Mouse (Mus musculus): Measurements from ENCODE around the gene Slc8a3.
A peak's percentile ranks its signal among the peaks of the same experiment; 100 is the strongest.

The Slc8a3 gene

GRCm38 (mm10) chr12:81175252-81175651 lies 157.7 kb downstream of the Slc8a3 start:
- DNase-seq = no peak

- DNase-seq = no peak
These were observed 159.1 kb downstream of the Slc8a3 start for GRCm38 (mm10) chr12:81173893-81174292.

DNA sequence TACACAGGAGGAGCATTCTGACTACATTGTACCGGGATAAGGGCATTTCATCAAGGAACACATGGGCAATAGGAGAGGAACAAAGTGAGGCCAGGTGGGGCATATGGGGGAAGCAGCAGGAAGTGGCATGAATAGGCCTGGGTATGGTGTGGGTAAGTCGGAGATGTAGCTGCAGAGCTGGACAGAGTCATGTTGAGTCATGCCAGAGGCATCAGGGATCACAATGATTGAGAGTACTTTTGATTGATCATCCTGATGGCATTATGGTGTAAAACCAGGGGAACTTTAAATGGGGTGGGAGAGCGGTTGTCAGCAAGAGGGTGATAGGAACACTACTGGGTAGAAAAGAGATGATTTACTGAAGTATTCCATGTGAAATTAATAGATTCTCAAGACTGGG lies 160.0 kb downstream of the Slc8a3 start:
- DNase-seq = no peak

GRCm38 (mm10) chr12:81170076-81170475 lies 162.9 kb downstream of the Slc8a3 start:
- DNase-seq = no peak

- DNase-seq = no peak
These were observed 164.5 kb downstream of the Slc8a3 start for GRCm38 (mm10) chr12:81168494-81168893.

DNA sequence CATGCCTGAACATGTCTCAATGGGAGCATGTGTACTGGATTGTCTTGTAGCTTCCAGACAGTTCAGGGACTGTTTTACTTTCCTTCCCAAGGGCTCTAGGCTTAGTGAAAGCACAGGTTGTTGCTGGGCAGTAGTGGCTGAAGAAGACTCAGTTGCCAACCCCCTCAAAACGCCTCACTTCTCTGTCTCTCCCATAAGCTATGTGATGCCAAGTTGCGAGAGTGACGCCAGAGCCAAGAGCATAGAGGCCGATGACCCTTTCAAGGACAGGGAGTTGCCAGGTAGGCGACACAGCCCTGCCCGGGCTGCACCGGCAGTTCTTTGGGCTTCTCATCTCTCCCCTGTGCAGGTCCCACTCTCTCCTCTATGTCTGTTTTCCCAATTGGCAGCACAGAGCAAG lies 164.9 kb downstream of the Slc8a3 start:
- DNase-seq = no peak

DNA sequence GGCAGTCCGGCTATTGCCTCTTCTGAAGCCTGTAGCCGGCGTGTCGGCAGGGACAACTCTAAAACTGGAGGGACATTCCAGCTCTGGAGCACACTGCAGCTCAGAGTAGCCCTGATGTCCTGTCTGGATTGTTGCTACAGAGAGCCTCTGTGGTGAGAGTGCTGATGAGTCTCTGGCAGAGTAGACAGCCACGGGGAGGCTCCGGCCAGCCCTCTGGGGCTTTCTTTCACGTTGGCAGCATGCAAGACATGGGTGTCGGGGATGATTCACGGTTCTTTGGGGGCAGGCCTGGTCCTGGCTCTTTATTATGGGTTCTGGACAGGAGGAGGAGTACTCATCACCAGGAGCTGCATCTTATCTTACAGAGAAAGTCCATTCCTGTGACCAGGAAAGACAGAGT lies 165.8 kb downstream of the Slc8a3 start:
- peak; percentile 16 for DNase-seq

DNA sequence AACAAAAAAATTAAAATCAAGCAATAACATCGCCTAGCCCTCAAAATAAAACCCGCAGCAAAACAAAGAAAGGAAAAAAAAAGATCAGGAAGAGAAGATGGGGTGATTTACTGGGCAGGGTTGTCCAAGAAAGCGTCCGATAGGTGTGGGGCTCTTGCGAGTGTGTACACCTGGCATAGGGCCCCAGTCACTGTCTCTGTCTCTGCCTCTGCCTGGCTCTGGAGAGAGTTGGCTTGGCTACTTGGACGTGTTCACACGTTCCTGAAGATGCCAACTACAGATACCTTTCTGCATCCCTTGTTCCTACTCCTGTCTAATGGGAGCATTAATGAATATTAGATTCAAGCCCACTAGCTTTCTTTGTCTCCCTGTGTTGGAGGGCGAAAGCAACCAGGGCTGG lies 166.4 kb downstream of the Slc8a3 start:
- peak; percentile 7 for DNase-seq

- peak; percentile 83 for DNase-seq
These were observed 166.9 kb downstream of the Slc8a3 start for GRCm38 (mm10) chr12:81166092-81166491.

GRCm38 (mm10) chr12:81163566-81163965 lies 169.4 kb downstream of the Slc8a3 start:
- DNase-seq = no peak

DNA sequence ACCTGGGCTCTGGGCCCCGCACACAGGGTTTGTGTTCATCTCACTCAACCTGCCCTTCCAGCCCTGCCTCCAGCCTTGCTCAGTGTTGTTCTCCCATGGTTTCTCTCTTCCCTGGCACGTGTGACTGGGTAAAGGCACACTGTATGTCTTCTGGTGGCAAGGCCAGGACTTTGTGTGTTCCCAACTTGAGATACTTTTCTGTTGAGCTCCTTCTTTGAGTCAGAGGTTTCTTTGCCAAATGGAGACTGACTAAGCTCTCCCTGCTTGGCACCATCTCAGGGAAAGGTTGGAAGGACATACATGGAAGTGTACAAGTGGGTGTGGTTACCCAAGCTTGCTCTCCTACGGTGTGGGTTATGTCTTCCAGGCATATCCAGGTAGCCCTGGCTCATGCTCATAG lies 169.8 kb downstream of the Slc8a3 start:
- DNase-seq = no peak

DNA sequence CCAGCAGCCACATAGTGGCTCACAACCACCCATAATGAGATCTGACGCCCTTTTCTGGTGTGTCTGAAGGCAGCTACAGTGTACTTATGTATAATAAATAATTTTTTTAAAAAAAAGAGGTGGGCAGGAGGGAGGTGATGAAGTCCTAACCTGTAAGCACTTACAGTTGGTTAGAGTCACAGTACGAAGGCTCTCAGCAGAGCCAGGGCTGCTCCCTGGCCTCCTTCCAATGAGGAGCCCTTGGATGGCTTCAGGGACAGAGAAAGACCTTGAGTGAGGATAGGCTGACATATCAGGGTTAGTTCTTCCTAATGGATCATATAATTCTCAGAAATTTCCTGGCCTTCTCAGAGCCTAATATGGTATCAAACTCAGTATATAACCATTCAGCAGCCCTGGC lies 171.7 kb downstream of the Slc8a3 start:
- DNase-seq = no peak

- peak; percentile 51 for DNase-seq
These were observed 172.1 kb downstream of the Slc8a3 start for GRCm38 (mm10) chr12:81160831-81161230.

DNA sequence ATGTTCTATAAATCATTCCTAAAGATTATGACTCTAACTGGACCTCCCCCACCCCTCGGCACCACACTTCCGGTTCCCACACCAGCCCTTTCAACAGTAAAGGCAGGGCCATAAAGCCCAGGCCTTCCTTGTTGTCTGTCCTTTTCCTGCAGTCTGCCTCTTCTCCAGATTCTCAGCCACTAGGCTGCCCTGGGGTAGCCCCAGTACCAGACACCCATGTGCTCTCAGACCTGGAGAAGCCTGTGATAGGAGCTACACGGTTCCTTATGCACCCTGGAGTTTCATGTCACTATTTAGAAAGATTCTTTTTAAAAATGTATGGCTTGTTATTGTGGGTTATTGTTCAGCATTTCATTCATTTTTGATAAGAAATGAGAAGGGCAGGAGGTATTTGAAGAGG lies 172.6 kb downstream of the Slc8a3 start:
- no peak for DNase-seq

GRCm38 (mm10) chr12:81159947-81160346 lies 173.0 kb downstream of the Slc8a3 start:
- no peak for DNase-seq

GRCm38 (mm10) chr12:81156841-81157240 lies 176.1 kb downstream of the Slc8a3 start:
- DNase-seq = no peak

DNA sequence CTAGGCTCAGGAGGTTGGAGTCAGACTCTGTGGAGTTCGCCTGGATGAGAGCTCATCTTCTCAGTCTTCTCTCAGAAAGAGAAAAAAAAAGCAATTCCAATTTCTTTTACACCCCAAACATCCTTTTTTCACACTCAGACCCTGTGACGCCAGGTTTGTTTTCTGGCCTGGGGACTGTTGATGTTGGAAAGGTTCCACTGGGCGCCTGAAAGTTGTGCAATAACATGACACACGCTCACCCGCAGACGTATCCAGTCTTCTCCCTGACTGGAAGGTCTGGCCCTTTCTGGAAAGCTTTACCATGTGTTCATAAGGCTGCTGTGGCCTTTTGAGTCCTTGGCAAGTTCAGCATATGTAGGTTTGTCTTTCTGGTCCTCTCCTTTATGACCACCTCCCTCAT lies 177.3 kb downstream of the Slc8a3 start:
- DNase-seq = no peak

GRCm38 (mm10) chr12:81152082-81152481 lies 180.9 kb downstream of the Slc8a3 start:
- DNase-seq = no peak

GRCm38 (mm10) chr12:81150917-81151316 lies 182.1 kb downstream of the Slc8a3 start:
- no peak for DNase-seq

- DNase-seq = no peak
These were observed 185.0 kb downstream of the Slc8a3 start for GRCm38 (mm10) chr12:81147956-81148355.
